Mouse (Mus musculus): ENCODE results near the gene Mcoln2. TPM values are rescaled to one million over a fixed set of nuclear protein-coding genes. Genes with fewer than 3 reads are reported as not detected.

The Mcoln2 gene
- polyA plus RNA-seq, 1 experiment from 2014 or later, result 0.75 TPM

DNA sequence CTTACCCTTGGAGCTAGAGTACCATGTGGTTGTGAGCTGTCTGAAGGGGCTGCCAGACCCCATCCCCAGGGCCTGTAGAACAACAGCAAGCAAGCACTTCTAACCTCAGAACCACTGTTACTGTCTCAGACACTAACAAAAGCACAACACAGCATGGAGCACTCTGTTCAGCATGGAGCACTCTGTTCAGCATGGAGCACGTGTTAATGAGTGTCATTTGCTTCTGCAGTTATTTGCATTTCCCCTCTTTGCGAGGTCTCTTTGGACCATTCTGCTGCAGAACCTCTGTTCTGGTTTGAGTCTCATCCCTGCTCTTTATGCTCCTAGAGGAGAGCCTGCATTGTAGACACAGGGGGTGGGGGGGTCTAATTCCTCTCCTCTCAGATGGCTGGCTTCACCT, 3.3 kb downstream of the Mcoln2 start:
- WGBS, result 86% methylated on average over 2 of the region's 2 CpGs
- Histone ChIP-seq H3K9me3 (ENCODE audit: control insufficient read depth, low read length) (no peaks in the 10 kb centered on the region), H3K27ac (ENCODE audit: low read length) (no peak overlapping the region), H3K27me3 (ENCODE audit: control insufficient read depth, insufficient read depth, low read depth, low read length) (no peaks in the 10 kb centered on the region; the same call in 1 of the 2 replicates), H3K36me3 (ENCODE audit: control insufficient read depth, insufficient read depth, low read length) (no peaks in the 10 kb centered on the region), H3K9ac (ENCODE audit: low read length) (no peak overlapping the region), H3K4me2 (ENCODE audit: low read depth, low read length) (no peak overlapping the region), H3K4me3 (ENCODE audit: low read length) (no peak overlapping the region), H3K4me1 (replicated peaks; ENCODE audit: control insufficient read depth, insufficient read depth, low read length) (peaks cover 4% of the 10 kb centered on the region; the same call in 1 of the 2 replicates)
- no peak for ATAC-seq (ENCODE audit: low read depth)

DNA sequence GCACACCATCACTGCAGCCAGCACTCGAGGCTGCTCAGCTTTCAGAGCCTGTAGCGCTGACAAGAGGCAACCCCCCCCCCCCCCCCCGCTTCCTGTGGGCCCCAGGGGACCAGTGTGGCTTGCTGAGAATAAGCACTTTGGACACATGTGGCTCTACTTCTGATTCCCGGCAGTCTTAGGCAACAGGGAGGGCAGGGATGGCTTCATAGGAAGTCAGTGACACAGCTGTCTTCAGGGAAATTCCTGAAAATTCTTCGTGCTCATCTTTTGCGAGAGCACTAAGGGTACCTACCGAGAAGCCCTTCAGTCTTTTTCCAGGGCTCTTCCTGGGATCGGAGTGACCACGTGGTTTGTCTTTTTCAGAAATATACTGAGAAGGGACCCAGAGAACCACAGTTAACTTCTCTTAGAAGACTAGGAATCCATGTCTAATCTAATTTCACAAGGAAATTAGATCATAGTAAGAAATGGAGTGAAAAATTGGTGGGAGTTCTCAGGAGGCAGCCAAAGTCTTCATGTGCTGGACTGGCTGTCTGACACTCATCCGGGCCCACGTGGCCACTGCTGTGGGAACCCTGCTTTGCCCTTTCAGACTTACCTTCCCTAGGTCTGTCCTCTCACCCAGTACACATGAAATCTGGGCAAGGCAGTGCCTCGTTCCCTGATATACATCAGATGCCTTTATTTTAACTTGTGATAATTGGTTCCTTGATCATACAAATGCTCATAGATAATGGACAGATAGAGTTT, 4.4 kb downstream of the Mcoln2 start:
- Histone ChIP-seq H3K27me3 (ENCODE audit: control insufficient read depth, insufficient read depth, low read depth, low read length) (no peaks in the 10 kb centered on the region; the same call in 1 of the 2 replicates), H3K9ac (ENCODE audit: low read length) (no peak overlapping the region), H3K4me1 (replicated peaks; ENCODE audit: control insufficient read depth, insufficient read depth, low read length) (peaks cover 4% of the 10 kb centered on the region; the same call in 1 of the 2 replicates), H3K4me2 (ENCODE audit: low read depth, low read length) (no peak overlapping the region), H3K27ac (ENCODE audit: low read length) (no peak overlapping the region), H3K9me3 (ENCODE audit: control insufficient read depth, low read length) (no peaks in the 10 kb centered on the region), H3K4me3 (ENCODE audit: low read length) (no peak overlapping the region), H3K36me3 (ENCODE audit: control insufficient read depth, insufficient read depth, low read length) (no peaks in the 10 kb centered on the region)
- no peak for ATAC-seq (ENCODE audit: low read depth)
- WGBS, result 33% methylated on average over 11 of the region's 12 CpGs

DNA sequence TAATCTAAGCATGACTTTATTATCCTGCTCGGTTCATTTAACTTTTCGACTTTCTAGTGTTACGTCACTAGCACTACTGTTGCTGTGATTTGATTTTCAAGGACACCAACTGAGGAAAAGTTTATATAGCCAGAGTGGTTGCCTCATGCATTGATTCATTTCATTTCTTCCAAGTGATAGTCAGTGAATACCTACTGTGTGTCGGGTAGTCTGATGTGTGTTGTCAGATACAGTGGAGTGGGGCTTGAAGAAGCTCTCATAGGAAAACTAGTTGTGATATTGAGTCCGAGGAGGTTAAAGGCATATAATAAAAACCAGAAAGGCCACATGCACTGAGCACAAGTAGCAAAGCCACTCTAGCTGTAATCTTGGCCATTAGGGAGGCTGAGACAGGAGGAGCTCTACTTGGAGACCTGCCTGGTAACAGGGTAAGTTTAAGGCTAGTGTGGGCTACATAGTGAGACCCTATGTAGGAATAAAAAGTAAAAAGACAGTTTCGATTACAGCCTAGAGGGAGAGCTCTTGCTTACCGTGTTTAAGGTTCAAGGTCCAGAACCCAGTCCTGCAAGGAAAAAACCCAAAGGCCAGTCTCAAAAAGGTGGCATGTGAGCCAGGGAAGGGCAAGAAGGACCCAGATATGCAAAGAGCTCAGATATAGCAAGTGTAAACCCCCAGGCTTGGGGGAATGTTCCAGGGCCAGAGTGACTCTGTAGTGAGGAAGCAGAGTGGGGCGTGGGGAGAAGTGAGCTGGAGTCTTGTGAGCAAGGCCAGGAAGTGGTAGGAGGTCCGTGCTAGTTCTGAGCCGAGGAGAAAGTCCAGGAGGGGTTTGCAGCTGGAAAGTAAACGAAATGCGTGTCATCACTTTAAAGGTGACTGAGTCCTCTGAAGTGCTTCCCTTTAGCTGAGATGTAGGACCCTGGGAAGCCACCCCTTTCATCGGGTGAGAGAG, 6.3 kb downstream of the Mcoln2 start:
- Histone ChIP-seq H3K9ac (ENCODE audit: low read length) (no peak overlapping the region), H3K4me1 (replicated peaks; ENCODE audit: control insufficient read depth, insufficient read depth, low read length) (no peaks in the 10 kb centered on the region), H3K4me3 (ENCODE audit: low read length) (no peak overlapping the region), H3K36me3 (ENCODE audit: control insufficient read depth, insufficient read depth, low read length) (no peaks in the 10 kb centered on the region), H3K9me3 (ENCODE audit: control insufficient read depth, low read length) (no peaks in the 10 kb centered on the region), H3K4me2 (ENCODE audit: low read depth, low read length) (no peak overlapping the region), H3K27ac (ENCODE audit: low read length) (no peak overlapping the region), H3K27me3 (ENCODE audit: control insufficient read depth, insufficient read depth, low read depth, low read length) (no peaks in the 10 kb centered on the region; the same call in 1 of the 2 replicates)
- whole genome bisulfite sequencing, result 60% methylated on average over 13 of the region's 13 CpGs
- ATAC-seq (ENCODE audit: low read depth), result no peak

DNA sequence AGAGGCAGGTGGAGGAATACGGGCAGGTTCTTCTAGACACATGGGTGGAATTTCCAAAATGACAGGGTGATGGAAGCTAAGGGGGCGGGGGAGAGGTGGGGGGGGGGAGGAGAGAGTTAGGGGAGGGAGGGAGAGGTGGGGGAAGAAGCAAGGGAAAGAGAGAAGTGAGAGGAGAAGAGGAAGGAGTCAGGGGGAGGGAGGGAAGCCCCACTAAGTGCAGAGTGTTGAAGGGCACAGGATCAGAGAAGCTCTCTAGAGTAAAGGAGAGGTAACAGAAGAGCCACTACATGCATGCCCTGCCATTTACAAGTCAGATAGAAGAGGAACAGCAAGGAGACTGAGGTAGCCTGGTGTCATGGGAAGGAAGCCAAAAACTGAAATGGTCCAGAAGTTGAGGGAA, 7.2 kb downstream of the Mcoln2 start:
- H3K4me1 ChIP-seq (replicated peaks; ENCODE audit: control insufficient read depth, insufficient read depth, low read length), result no peaks in the 10 kb centered on the region
- H3K36me3 ChIP-seq (ENCODE audit: control insufficient read depth, insufficient read depth, low read length), result no peaks in the 10 kb centered on the region
- H3K9ac ChIP-seq (ENCODE audit: low read length), result no peak overlapping the region
- no peaks in the 10 kb centered on the region for H3K9me3 ChIP-seq (ENCODE audit: control insufficient read depth, low read length)
- no peak overlapping the region for H3K27ac ChIP-seq (ENCODE audit: low read length)
- ATAC-seq (ENCODE audit: low read depth), result no peak
- 48% methylated on average over 2 of the region's 2 CpGs for WGBS
- H3K27me3 ChIP-seq (ENCODE audit: control insufficient read depth, insufficient read depth, low read depth, low read length), result no peaks in the 10 kb centered on the region; the same call in 1 of the 2 replicates
- no peak overlapping the region for H3K4me2 ChIP-seq (ENCODE audit: low read depth, low read length)
- H3K4me3 ChIP-seq (ENCODE audit: low read length), result no peak overlapping the region

DNA sequence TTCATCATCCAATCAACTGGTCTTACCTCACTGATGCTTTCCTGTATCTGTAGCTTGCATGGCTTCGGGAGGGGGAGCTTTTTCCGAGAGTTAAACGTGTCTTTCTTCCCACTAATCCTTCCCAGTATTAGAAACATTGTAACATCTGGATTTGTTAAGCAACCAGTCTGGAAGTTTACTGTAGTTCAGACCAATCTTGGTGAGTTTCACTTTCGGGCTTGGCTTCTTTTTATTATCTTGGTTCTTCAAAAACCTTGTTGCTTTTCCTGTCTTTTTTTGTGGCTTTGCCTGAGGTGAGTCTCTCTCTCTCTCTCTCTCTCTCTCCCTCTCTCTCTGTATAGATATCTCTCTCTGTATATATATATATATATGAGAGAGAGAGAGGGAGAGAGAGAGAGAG, 8.4 kb downstream of the Mcoln2 start:
- H3K27ac ChIP-seq (ENCODE audit: low read length), result no peak overlapping the region
- no peaks in the 10 kb centered on the region for H3K36me3 ChIP-seq (ENCODE audit: control insufficient read depth, insufficient read depth, low read length)
- no peak for ATAC-seq (ENCODE audit: low read depth)
- no peaks in the 10 kb centered on the region for H3K9me3 ChIP-seq (ENCODE audit: control insufficient read depth, low read length)
- H3K9ac ChIP-seq (ENCODE audit: low read length), result no peak overlapping the region
- WGBS, result 64% methylated on average over 4 of the region's 4 CpGs
- H3K4me3 ChIP-seq (ENCODE audit: low read length), result no peak overlapping the region
- no peak overlapping the region for H3K4me2 ChIP-seq (ENCODE audit: low read depth, low read length)
- H3K4me1 ChIP-seq (replicated peaks; ENCODE audit: control insufficient read depth, insufficient read depth, low read length), result no peaks in the 10 kb centered on the region
- H3K27me3 ChIP-seq (ENCODE audit: control insufficient read depth, insufficient read depth, low read depth, low read length), result no peaks in the 10 kb centered on the region; the same call in 1 of the 2 replicates

DNA sequence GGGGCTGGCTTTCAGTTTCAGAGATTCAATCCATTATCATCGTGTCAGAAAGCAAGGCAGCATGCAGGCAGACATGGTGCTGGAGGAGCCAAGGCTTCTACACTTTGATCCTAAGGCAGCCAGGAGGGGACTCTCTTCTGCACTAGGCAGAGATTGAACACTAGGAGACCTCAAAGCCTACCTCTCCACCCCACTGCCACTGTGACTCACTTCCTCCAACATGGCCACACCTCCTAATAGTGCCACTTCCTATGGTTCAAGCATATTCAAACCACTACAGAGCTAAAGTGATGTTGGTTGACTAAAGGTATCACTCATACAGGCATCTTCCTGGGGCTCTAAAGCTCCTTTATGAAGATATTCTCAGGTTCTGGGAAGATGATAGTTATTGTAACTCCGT, 9.7 kb downstream of the Mcoln2 start:
- 86% methylated on average over 2 of the region's 2 CpGs for WGBS
- ATAC-seq (ENCODE audit: low read depth), result no peak

DNA sequence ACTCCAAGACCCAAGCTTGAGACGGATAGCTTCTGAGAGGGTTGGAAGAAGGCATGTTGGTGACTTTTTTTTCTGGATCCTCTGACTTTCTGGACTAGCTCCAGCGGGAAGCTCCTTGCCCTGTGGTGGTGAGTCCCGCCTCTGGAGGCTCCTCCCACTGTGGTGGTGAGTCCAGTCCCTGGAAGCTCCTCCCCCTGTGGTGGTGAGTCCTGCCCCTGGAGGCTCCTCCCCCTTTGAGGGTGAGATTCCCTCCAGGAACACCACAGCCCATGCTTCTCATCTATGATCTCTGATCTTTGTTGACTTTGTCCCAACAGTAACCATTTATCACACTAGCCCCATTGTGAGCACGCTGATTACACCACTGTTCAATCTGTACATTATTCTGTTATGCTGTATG, 12.6 kb downstream of the Mcoln2 start:
- Histone ChIP-seq H3K4me1 (replicated peaks; ENCODE audit: control insufficient read depth, insufficient read depth, low read length) (no peaks in the 10 kb centered on the region), H3K27ac (ENCODE audit: low read length) (no peak overlapping the region), H3K4me3 (ENCODE audit: low read length) (no peak overlapping the region), H3K4me2 (ENCODE audit: low read depth, low read length) (no peak overlapping the region), H3K9me3 (ENCODE audit: control insufficient read depth, low read length) (no peaks in the 10 kb centered on the region), H3K27me3 (ENCODE audit: control insufficient read depth, insufficient read depth, low read depth, low read length) (no peaks in the 10 kb centered on the region), H3K36me3 (ENCODE audit: control insufficient read depth, insufficient read depth, low read length) (no peaks in the 10 kb centered on the region), H3K9ac (ENCODE audit: low read length) (no peak overlapping the region)
- WGBS, result 74% methylated on average over 4 of the region's 4 CpGs
- ATAC-seq (ENCODE audit: low read depth), result no peak

More for the DNA sequence above, 9.7 kb downstream of the Mcoln2 start:
- Histone ChIP-seq H3K4me2 (ENCODE audit: low read depth, low read length) (no peak overlapping the region), H3K27me3 (ENCODE audit: control insufficient read depth, insufficient read depth, low read depth, low read length) (no peaks in the 10 kb centered on the region), H3K4me1 (replicated peaks; ENCODE audit: control insufficient read depth, insufficient read depth, low read length) (no peaks in the 10 kb centered on the region), H3K9me3 (ENCODE audit: control insufficient read depth, low read length) (no peaks in the 10 kb centered on the region), H3K4me3 (ENCODE audit: low read length) (no peak overlapping the region), H3K36me3 (ENCODE audit: control insufficient read depth, insufficient read depth, low read length) (no peaks in the 10 kb centered on the region), H3K27ac (ENCODE audit: low read length) (no peak overlapping the region), H3K9ac (ENCODE audit: low read length) (no peak overlapping the region)

DNA sequence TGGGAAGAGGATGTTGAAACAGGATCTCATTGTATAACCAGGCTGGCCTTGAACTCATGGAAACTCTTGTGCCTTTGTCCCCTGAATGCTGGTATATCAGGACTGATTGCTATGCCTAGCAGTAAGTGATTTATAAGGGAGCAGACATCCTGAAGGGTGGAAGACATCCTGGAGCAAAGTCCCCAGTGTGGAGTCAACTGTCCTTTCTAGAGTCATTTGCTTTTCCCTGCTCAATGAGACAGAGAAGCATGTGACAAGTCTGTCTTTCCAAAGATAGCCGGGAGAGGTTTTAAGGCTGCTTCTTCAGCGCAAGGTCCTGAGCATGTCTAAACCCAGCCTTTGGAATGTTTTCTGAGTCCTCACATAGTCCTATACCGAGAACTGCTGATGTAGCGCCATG, 19.7 kb downstream of the Mcoln2 start:
- Histone ChIP-seq H3K9ac (ENCODE audit: low read length) (no peak overlapping the region), H3K27ac (ENCODE audit: low read length) (no peak overlapping the region), H3K9me3 (ENCODE audit: control insufficient read depth, low read length) (no peaks in the 10 kb centered on the region), H3K36me3 (ENCODE audit: control insufficient read depth, insufficient read depth, low read length) (no peaks in the 10 kb centered on the region), H3K27me3 (ENCODE audit: control insufficient read depth, insufficient read depth, low read depth, low read length) (no peaks in the 10 kb centered on the region), H3K4me1 (replicated peaks; ENCODE audit: control insufficient read depth, insufficient read depth, low read length) (no peaks in the 10 kb centered on the region), H3K4me2 (ENCODE audit: low read depth, low read length) (no peak overlapping the region), H3K4me3 (ENCODE audit: low read length) (no peak overlapping the region)
- no peak for ATAC-seq (ENCODE audit: low read depth)
- 84% methylated on average over 4 of the region's 4 CpGs for WGBS

DNA sequence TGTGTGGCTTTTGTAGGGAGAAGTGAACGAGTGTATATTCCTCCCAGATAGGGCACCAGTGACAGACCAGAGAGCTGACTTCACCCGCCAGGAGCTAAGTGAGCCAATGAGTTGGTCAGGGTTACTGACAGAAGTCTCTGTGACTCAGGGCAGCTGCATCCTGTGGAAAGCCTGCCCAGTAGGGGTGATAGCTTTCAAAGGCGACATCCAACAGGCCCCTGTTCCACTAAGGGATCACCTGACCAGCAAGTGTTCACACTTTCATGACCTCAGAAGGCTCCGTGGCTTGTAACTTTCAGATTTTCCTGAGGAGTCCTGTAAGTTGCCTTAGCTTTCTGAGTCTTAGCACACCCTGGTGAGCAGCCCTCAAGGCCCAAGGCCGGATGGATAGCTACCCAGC, 23.4 kb downstream of the Mcoln2 start:
- WGBS, result 66% methylated on average over 5 of the region's 5 CpGs
- H3K27ac ChIP-seq (ENCODE audit: low read length), result no peak overlapping the region
- ATAC-seq (ENCODE audit: low read depth), result no peak
- no peaks in the 10 kb centered on the region for H3K27me3 ChIP-seq (ENCODE audit: control insufficient read depth, insufficient read depth, low read depth, low read length)
- H3K4me3 ChIP-seq (ENCODE audit: low read length), result no peak overlapping the region
- no peaks in the 10 kb centered on the region for H3K4me1 ChIP-seq (replicated peaks; ENCODE audit: control insufficient read depth, insufficient read depth, low read length)
- no peaks in the 10 kb centered on the region for H3K9me3 ChIP-seq (ENCODE audit: control insufficient read depth, low read length)
- no peaks in the 10 kb centered on the region for H3K36me3 ChIP-seq (ENCODE audit: control insufficient read depth, insufficient read depth, low read length)
- no peak overlapping the region for H3K4me2 ChIP-seq (ENCODE audit: low read depth, low read length)
- no peak overlapping the region for H3K9ac ChIP-seq (ENCODE audit: low read length)
